In the genomic region with DNA sequence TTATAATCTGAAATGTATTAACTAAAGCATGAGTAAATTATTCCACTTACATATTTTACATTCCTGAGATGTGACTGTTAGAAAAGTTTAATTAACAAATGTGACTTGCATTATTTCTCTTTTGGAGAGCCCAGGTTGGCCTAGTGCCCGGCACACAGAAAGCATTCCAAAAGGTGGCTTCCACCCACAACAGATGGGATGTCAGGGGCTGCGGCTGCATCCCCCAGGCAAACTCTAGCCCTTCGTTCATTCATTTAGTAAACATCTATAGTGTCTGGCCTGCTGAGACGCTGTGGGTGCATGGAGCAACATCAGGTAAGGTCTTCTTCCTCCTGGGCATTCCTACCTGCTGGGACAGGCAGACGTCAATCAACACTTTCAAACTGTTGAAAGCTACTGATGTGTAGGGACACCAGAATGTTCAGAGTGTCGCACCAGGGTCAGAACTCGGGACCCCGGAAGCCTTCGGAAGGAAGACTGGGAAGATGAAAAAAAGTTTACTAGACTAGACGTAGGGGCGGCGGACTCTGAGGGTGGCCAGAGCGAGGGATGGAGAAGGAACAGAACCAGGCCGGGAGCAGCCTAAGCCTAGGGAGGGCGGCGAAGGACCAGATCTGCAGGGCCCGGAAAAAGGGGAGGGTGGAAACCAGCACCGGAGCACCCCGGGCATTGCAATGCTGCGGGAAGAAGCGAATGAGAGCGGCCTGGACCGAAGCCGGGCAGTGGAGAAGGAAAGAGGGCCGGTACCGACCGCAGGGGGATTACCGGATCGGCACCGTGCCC, we compare ENCODE assay signal across 9 mouse cellular contexts. TPM values are rescaled to one million over a fixed set of nuclear protein-coding genes. Genes with fewer than 3 reads are reported as not detected.
DNase-seq lines count a peak whose midpoint lies in the region; ATAC-seq and TF ChIP-seq lines count a peak whose summit lies in the region.
"Had no signal": no experiment of that assay in that cellular context is flagged by ENCODE, and none has a peak within 500 bp of the region (broad histone marks: within the 10 kb centered on the region; RNA-seq: fewer than 3 reads in every experiment).

No protein-coding gene starts in this region.

- peak; percentile 24 for DNase-seq in embryo, embryonic 11 days
- no peak for DNase-seq in embryo, embryonic 9.5 days (ENCODE audit: extremely low spot score)
- no peak for DNase-seq in limb, embryonic 11.5 days (ENCODE audit: low spot score)
- no peak for DNase-seq in midbrain, postnatal 0 days (ENCODE audit: low spot score)
- no peak for DNase-seq in layer of hippocampus, adult 9-10 months (ENCODE audit: low spot score)
- no peak for DNase-seq in ovary, postnatal 36 days (ENCODE audit: low spot score)

- no peak for TF ChIP-seq CTCF in E14TG2a.4 (conservative IDR thresholded peaks at IDR 0.05; ENCODE audit: low read length)
- TF ChIP-seq CTCF in midbrain, postnatal 0 days (IDR thresholded peaks at IDR 0.05): no peak

- peaks cover 13% of the 10 kb centered on the region for H3K27me3 ChIP-seq in E14TG2a.4 (ENCODE audit: insufficient read depth, low read length)
- no peaks in the 10 kb centered on the region; the same call in 1 of the 2 replicates for H3K27me3 ChIP-seq in limb, embryonic 11.5 days (ENCODE audit: control insufficient read depth, insufficient read depth, low read length)
- H3K27me3 ChIP-seq in midbrain, postnatal 0 days (ENCODE audit: insufficient read depth, low read length): no peaks in the 10 kb centered on the region

- H3K27ac ChIP-seq in limb, embryonic 11.5 days (replicated peaks; ENCODE audit: low read depth, low read length): no peak overlapping the region
- peak overlapping the region; percentile 58 for H3K27ac ChIP-seq in midbrain, postnatal 0 days (ENCODE audit: low read depth, low read length)

- H3K4me2 ChIP-seq in limb, embryonic 11.5 days (ENCODE audit: low read depth, severe bottlenecking): peak overlapping the region; percentile 79
- peak overlapping the region; percentile 65 for H3K4me2 ChIP-seq in midbrain, postnatal 0 days (ENCODE audit: low read depth, low read length, poor library complexity, severe bottlenecking)

- H3K4me3 ChIP-seq in E14TG2a.4 (replicated peaks; ENCODE audit: low read length): peak overlapping the region; percentile 91
- H3K4me3 ChIP-seq in limb, embryonic 11.5 days (ENCODE audit: low read depth, low read length): peak overlapping the region; percentile 77
- H3K4me3 ChIP-seq in midbrain, postnatal 0 days (ENCODE audit: low read depth, low read length): peak overlapping the region; percentile 77

- peak; percentile 31 for ATAC-seq in erythroblast, adult 5-6 weeks (replicated peaks; ENCODE audit: low FRiP score, poor library complexity, severe bottlenecking)
- ATAC-seq in limb, embryonic 11.5 days (ENCODE audit: insufficient number of reproducible peaks, low FRiP score, low TSS enrichment, low read depth): peak; percentile 28
- peak; percentile 6; the same call in 1 of the 2 replicates for ATAC-seq in midbrain, postnatal 0 days (ENCODE audit: low FRiP score)

- peak overlapping the region; percentile 89 for H3K9ac ChIP-seq in limb, embryonic 11.5 days (ENCODE audit: low read length)
- H3K9ac ChIP-seq in midbrain, postnatal 0 days (replicated peaks; ENCODE audit: low read length, poor library complexity, severe bottlenecking): peak overlapping the region; percentile 75

- peaks cover 57% of the 10 kb centered on the region for H3K4me1 ChIP-seq in E14TG2a.4 (replicated peaks; ENCODE audit: low read depth, low read length)
- H3K4me1 ChIP-seq in limb, embryonic 11.5 days (ENCODE audit: control insufficient read depth, insufficient read depth, low read length): peaks cover 20% of the 10 kb centered on the region
- H3K4me1 ChIP-seq in midbrain, postnatal 0 days (ENCODE audit: insufficient read depth, low read length): peaks cover 22% of the 10 kb centered on the region

- WGBS in limb, embryonic 11.5 days: 2% methylated on average over 30 of the region's 30 CpGs
- WGBS in midbrain, postnatal 0 days: 1% methylated on average over 23 of the region's 30 CpGs

- H3K36me3 ChIP-seq in E14TG2a.4 (ENCODE audit: insufficient read depth, low read length): peaks cover 15% of the 10 kb centered on the region
- H3K36me3 ChIP-seq in limb, embryonic 11.5 days (ENCODE audit: control insufficient read depth, insufficient read depth, low read length): no peaks in the 10 kb centered on the region
- H3K36me3 ChIP-seq in midbrain, postnatal 0 days (ENCODE audit: insufficient read depth, low read length): no peaks in the 10 kb centered on the region

- no peaks in the 10 kb centered on the region for H3K9me3 ChIP-seq in E14TG2a.4 (ENCODE audit: low read length)
- no peaks in the 10 kb centered on the region for H3K9me3 ChIP-seq in limb, embryonic 11.5 days (ENCODE audit: control insufficient read depth, low read length)
- H3K9me3 ChIP-seq in midbrain, postnatal 0 days (ENCODE audit: low read length): no peaks in the 10 kb centered on the region

RNA-seq across cellular contexts. Expression of a gene that starts 0.6 kb away (rescaled TPM):
- 15.8 and 15.9 TPM in 2 replicates for total RNA-seq in erythroblast, adult 5-6 weeks (2015; ENCODE audit: low replicate concordance)
- total RNA-seq in erythroblast, adult 5-6 weeks (2017; ENCODE audit: low replicate concordance): 5.6 and 9.4 TPM in 2 replicates
- polyA plus RNA-seq in limb, embryonic 11.5 days (2014; fragmentation: Nextera tagmentation; extraction: Ambion mirVana): 85.4 and 86.0 TPM in 2 replicates
- total RNA-seq in midbrain, postnatal 0 days (2014; rRNA removed): 98.6 and 99.4 TPM in 2 replicates
- 77.2 and 80.2 TPM in 2 replicates for polyA plus RNA-seq in midbrain, postnatal 0 days (2015; fragmentation: Nextera tagmentation; extraction: Ambion mirVana)

RNA-seq across cellular contexts. Expression of a gene that starts 38.0 kb away (rescaled TPM):
- 22.6 and 34.2 TPM in 2 replicates for total RNA-seq in erythroblast, adult 5-6 weeks (2015; ENCODE audit: low replicate concordance)
- total RNA-seq in erythroblast, adult 5-6 weeks (2017; ENCODE audit: low replicate concordance): 10.0 and 14.6 TPM in 2 replicates
- polyA plus RNA-seq in limb, embryonic 11.5 days (2014; fragmentation: Nextera tagmentation; extraction: Ambion mirVana): 41.5 and 41.9 TPM in 2 replicates
- total RNA-seq in midbrain, postnatal 0 days (2014; rRNA removed): 89.6 and 98.9 TPM in 2 replicates
- polyA plus RNA-seq in midbrain, postnatal 0 days (2015; fragmentation: Nextera tagmentation; extraction: Ambion mirVana): 68.7 and 69.3 TPM in 2 replicates

RNA-seq across cellular contexts. Expression of a gene that starts 42.8 kb away (rescaled TPM):
- not detected in 2 replicates for total RNA-seq in erythroblast, adult 5-6 weeks (2015; ENCODE audit: low replicate concordance)
- total RNA-seq in erythroblast, adult 5-6 weeks (2017; ENCODE audit: low replicate concordance): not detected in 2 replicates
- polyA plus RNA-seq in limb, embryonic 11.5 days (2014; fragmentation: Nextera tagmentation; extraction: Ambion mirVana): 1.2 and 1.7 TPM in 2 replicates
- total RNA-seq in midbrain, postnatal 0 days (2014; rRNA removed): 4.8 and 10.2 TPM in 2 replicates
- polyA plus RNA-seq in midbrain, postnatal 0 days (2015; fragmentation: Nextera tagmentation; extraction: Ambion mirVana): 3.8 and 4.3 TPM in 2 replicates
- polyA plus RNA-seq: gonadal fat pad, adult 2 months had no signal
